Mouse (Mus musculus) right cerebral cortex, adult 2 months (tissue): ENCODE results near the gene Olfr1465.

ENCODE experiments used
- DNase-seq, 2 experiments: peaks; one replicate each; pipeline ENCODE4 v3.0.0; 2021 to 2022; ENCODE audit warnings: low spot score in 2 of 2

Olfr1465 gene

GRCm38 (mm10) chr19:13315441-13315840 lies at the start of gene Olfr1465:
TSS of gene Olfr1465 (minus strand) at chr19:13315541.
- no peak for DNase-seq

DNA sequence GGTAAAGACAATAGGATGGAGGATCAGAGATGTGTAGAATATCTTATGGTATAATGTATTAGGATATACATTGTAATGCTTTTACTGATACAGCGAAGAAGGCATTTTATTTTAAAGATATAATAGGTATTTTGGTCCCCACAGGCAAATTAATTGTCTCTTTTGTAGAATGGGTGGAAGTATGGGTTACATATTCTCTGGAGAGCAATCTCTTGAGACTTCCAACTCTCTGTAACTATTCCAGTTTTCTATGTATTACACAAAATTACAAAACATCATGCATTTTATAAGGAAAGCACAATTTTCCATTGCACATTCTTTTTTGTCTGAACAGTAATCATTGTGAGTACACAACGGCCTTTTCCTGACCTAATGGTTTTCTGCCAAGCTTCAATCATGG lies 46.6 kb upstream of the Olfr1465 start, which contains the start of gene Olfr1467:
Gene Olfr1467 (plus strand): TSS at position 301 of the 400 bp plus-strand sequence.
- DNase-seq, result no peak

GRCm38 (mm10) chr19:13338562-13338961 lies 23.2 kb upstream of the Olfr1465 start, which contains the start of gene Olfr1466:
TSS of gene Olfr1466 (plus strand) at chr19:13338862.
- DNase-seq, result no peak
